Mouse (Mus musculus) brain, adult 10 weeks (tissue): ENCODE measurements around the gene Fhod1. TPM values are rescaled to one million over a fixed set of nuclear protein-coding genes. Genes with fewer than 3 reads are reported as not detected.

Experiments used
- polyA plus RNA-seq: library from polyadenylated mRNA; stranded (reverse); fragments of 350-450 nt; fragmentation: Illumina TruSeq; extraction: RNeasy Lipid Tissue Mini Kit (QIAGEN cat#74804); gene quantifications from one replicate; pipeline ENCODE4 v1.2.3, GENCODE M21; 2015; ENCODE audit warnings: low read depth, low replicate concordance

The Fhod1 gene
- polyA plus RNA-seq: 2.8 TPM

GRCm38 (mm10) chr8:105347428-105348221 lies at the start of gene Fhod1:
Gene Fhod1 (minus strand): TSS chr8:105347953.

GRCm38 (mm10) chr8:105373032-105373431 lies 25.3 kb upstream of the Fhod1 start, which contains the start of gene Plekhg4:
Gene Plekhg4 (plus strand): TSS chr8:105373274.

GRCm38 (mm10) chr8:105348450-105349095 lies 820 bp upstream of the Fhod1 start, which contains the start of gene Slc9a5:
Gene Slc9a5 (plus strand): TSS chr8:105348843.

DNA sequence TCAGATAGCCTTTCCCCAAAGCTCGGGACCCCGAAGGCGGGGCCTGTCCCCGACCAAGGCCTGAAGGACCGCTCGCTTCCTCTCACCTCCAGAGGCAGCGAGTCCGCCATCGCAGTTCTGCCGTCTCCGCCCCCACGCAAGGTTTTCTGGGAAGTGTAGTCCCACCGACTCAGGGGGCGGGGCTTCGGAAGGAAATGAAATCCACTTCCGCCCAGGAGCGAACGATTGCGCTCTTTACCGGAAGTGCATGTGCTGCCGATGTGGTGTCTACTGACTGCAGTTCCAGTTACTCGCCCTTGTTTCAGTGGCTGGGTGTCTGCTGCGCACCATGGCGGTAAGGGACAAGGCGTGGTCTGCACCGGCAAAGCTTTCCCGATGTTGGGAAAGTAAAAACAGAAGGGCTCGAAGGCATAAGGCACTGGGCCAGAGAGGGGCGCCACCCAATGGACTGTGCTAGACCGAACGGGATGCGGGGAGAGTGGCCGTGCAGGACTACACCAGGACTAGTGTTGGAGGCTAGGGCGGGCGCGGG lies 21.5 kb downstream of the Fhod1 start, which contains the start of the genes Lrrc29 and Tmem208:
Lrrc29 (minus strand) TSS at position 138 of the 532 bp plus-strand sequence.
Tmem208 (plus strand) TSS at position 214 of the 532 bp plus-strand sequence.

DNA sequence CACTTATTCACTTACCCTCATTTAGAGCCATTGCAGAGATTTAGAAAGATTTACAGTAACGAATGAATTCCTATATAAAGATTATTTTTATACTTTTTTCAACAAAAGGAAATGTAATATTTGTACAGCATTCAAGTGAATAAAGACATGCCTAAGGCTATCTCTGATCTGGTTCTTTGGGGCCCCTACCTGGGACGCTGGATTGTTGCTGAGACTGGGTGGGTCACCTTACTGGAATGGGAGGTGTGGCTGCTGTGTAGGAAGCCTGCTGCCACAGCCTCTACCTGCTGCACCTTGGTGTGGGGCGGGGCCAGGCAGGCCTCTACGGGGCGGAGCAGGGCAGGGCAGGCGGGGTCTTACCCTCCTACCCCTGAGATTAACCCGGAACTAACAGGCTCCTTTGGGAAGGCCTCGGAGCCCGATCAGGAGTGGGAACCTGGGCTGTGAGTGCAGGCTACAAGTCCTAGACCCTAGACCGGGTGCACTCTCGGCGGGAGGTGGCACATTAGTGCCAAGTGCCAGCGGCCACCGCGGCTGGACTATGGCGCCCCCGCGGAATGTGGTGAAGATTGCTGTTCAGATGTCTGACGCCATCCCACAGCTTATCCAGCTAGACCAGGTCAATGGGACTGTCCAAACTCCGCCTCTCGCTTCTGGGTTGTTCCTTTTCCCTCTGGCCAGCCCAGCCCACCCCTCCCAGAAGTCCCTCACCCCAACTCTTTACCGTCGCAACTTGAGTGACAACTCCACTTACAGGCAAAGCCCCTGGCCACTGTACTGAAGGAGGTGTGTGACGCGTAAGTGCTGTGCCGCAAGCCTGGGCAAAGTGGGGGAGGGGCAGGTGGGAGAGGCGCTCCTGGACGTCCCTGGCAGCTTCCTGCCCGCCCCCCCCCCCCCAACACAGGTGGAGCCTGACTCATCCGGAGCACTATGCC lies 42.3 kb downstream of the Fhod1 start, which contains the start of gene Elmo3:
Elmo3 (plus strand) TSS at position 391 of the 935 bp plus-strand sequence.

DNA sequence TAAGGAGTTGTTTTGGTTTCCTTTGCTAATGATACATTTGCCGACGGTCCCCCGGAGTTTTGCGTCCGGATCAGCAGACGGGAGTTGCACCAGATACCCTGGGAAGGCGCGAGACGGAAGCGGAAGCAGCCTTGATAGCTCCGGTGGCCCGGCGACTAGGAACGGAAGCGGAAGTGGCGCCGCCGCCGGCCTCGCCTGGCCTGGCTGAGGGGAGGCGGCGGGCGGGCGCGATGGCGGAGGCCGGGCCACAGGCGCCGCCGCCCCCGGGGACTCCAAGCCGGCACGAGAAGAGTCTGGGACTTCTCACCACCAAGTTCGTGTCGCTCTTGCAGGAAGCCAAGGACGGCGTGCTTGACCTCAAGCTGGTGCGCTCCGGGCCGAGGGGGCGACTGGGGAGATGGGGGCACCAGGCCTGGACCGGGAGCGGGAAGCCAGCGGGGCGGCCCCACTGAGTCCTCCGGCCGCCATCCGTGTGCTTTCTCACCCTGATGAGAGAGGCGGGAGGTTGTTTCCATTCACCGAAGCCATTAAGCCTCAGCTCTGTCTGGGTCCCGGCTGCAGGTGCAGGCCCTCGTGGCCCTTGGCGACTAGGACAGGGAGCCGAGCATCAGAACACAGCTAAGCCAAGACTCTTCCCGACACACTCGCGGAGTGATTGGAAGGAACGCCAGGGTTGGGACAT lies 50.1 kb downstream of the Fhod1 start, which contains the start of gene E2f4:
E2f4 (plus strand) TSS at position 153 of the 682 bp plus-strand sequence.

DNA sequence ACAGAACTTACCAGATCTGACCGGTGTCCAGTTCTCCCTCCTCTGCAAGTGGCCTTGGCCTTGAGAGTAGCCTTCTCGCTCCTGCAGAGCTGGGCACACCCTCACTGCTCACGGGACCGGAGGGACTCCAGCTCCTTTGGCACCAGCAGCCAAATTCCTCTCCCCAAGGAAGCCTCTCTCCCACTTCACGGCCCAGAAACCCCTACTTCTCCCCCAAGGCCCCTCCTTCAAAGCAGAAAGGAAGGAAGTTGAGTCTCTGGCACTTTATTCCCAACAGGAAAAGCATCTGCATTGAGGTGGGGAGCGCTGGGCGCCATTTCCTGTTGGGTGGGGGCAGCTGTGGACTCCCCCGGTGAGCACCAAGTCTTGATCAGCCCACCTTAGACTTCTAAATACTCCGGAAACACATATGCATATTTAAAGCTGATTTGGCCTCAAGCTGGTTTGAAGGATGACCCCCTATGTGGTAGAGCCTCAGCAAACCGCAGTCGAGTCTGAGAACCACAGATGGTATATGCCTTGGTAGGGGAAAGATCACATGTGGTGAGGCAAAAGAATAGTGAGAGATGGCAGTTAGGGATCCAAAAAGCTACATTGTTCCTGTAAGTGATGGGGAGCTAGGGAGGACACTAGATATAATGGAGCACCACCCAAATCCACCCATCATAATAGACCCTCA lies 51.7 kb downstream of the Fhod1 start, which contains the start of gene Exoc3l:
Exoc3l (minus strand) TSS at position 207 of the 679 bp plus-strand sequence.

GRCm38 (mm10) chr8:105289805-105290460 lies 57.8 kb downstream of the Fhod1 start, which contains the start of gene 4931428F04Rik:
Gene 4931428F04Rik (minus strand): TSS chr8:105289864.

Other genes with a start within 250 kb of the Fhod1 start
- not detected for gene Ces4a, start 216.2 kb downstream of the Fhod1 start, polyA plus RNA-seq
- 23.1 TPM for gene Cbfb, start 177.3 kb downstream of the Fhod1 start, polyA plus RNA-seq
- gene D230025D16Rik, start 122.8 kb downstream of the Fhod1 start, polyA plus RNA-seq: 30.8 TPM
- 4.0 TPM for gene B3gnt9, start 92.8 kb downstream of the Fhod1 start, polyA plus RNA-seq
- 11.9 TPM for gene Tradd, start 83.3 kb downstream of the Fhod1 start, polyA plus RNA-seq
- gene Fbxl8, start 83.3 kb downstream of the Fhod1 start, polyA plus RNA-seq: 0.62 TPM
- gene Hsf4, start 78.2 kb downstream of the Fhod1 start, polyA plus RNA-seq: 18.8 TPM
- gene Nol3, start 71.8 kb downstream of the Fhod1 start, polyA plus RNA-seq: 13.3 TPM
- gene 4931428F04Rik, start 58.1 kb downstream of the Fhod1 start, polyA plus RNA-seq: 18.4 TPM
- 1.3 TPM for gene Exoc3l, start 51.9 kb downstream of the Fhod1 start, polyA plus RNA-seq
- 30.4 TPM for gene E2f4, start 50.3 kb downstream of the Fhod1 start, polyA plus RNA-seq
- gene Elmo3, start 42.4 kb downstream of the Fhod1 start, polyA plus RNA-seq: 2.6 TPM
- 1.5 TPM for gene Lrrc29, start 21.7 kb downstream of the Fhod1 start, polyA plus RNA-seq
- 88.0 TPM for gene Tmem208, start 21.6 kb downstream of the Fhod1 start, polyA plus RNA-seq
- gene Slc9a5, start 890 bp upstream of the Fhod1 start, polyA plus RNA-seq: 24.9 TPM
- gene Plekhg4, start 25.3 kb upstream of the Fhod1 start, polyA plus RNA-seq: 2.6 TPM
- gene Kctd19, start 65.5 kb upstream of the Fhod1 start, polyA plus RNA-seq: not detected
- 1.2 TPM for gene Lrrc36, start 65.6 kb upstream of the Fhod1 start, polyA plus RNA-seq
- gene Tppp3, start 123.6 kb upstream of the Fhod1 start, polyA plus RNA-seq: 110 TPM
- gene Zdhhc1, start 148.9 kb upstream of the Fhod1 start, polyA plus RNA-seq: 33.3 TPM
- not detected for gene Hsd11b2, start 170.8 kb upstream of the Fhod1 start, polyA plus RNA-seq
- gene Atp6v0d1, start 218.1 kb upstream of the Fhod1 start, polyA plus RNA-seq: 354 TPM